Comparison of ENCODE assay signal across 17 mouse cellular contexts in the genomic region with DNA sequence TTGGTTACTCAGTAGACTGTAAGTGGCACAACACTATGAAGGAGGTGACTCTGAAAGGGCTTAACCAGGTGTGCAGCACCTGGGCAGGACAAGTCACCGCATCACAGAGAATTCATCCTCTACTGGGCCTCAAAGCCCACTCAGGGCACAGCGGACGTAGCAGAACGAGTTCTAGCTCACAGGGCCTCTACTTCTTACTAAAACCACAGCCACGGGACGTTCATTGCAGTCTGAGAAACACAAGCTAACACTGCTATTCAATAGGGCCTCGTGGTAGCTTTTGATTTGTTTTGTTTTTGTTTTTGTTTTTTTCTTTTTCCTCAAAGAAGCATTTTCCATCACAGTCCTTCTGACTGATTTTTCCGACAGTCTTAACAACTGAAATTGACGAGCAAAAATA.
DNase-seq lines count a peak whose midpoint lies in the region; ATAC-seq lines count a peak whose summit lies in the region.
"Had no signal": no experiment of that assay in that cellular context is flagged by ENCODE, and none has a peak within 500 bp of the region (broad histone marks: within the 10 kb centered on the region; RNA-seq: fewer than 3 reads in every experiment).

No protein-coding gene starts in this region.

- ATAC-seq in CD4-positive, CD25-positive, alpha-beta regulatory T cell, adult 4 months: peak; percentile 51
- ATAC-seq: forebrain, embryonic 15.5 days; hindbrain, postnatal 0 days; Patski had no signal

- DNase-seq in thymus, postnatal 0 days (ENCODE audit: low spot score): peak; percentile 40
- no peak for DNase-seq in thymus, postnatal 10 days (ENCODE audit: low spot score in 2 of 2)
- peak; percentile 78 for DNase-seq in induced T-regulatory cell, adult 2 months (ENCODE audit: low read depth)
- DNase-seq in urinary bladder, postnatal 36 days (ENCODE audit: low spot score in 2 of 2): no peak
- DNase-seq in gastrocnemius, adult 18-20 months (ENCODE audit: low spot score): no peak
- DNase-seq: adrenal gland, adult 8-10 months; adrenal gland, postnatal 36 days; cerebellum, adult 2 months; cerebellum, postnatal 10 days; embryo, embryonic 11 days; gastrocnemius, postnatal 14 days; heart, adult 2 months; heart, postnatal 14 days had no signal

Comparison
In these comparisons a context has a peak if more than half of its experiments do, and no peak if none do; other contexts are left out.
1. DNase-seq: peak in thymus, postnatal 0 days (single experiment) and induced T-regulatory cell, adult 2 months (single experiment); none in thymus, postnatal 10 days (0 of 2), urinary bladder, postnatal 36 days (0 of 2) and gastrocnemius, adult 18-20 months (single experiment).